Mouse (Mus musculus): ENCODE measurements around the gene Klhl12. TPM values are rescaled to one million over a fixed set of nuclear protein-coding genes. Genes with fewer than 3 reads are reported as not detected.
A peak's percentile ranks its signal among the peaks of the same experiment; 100 is the strongest.
"Not testable (repeated sequence)": the region's sequence is repeated elsewhere in the genome, so short reads cannot be mapped to it uniquely, and the experiment has no call there.

The Klhl12 gene
- total and polyA plus RNA-seq, 2 experiments from 2014 or later: 13.6 to 17.5 TPM

- Histone ChIP-seq H3K27ac (ENCODE audit: low read depth) (no peak overlapping the region), H3K4me3 (ENCODE audit: low read depth, low read length) (no peak overlapping the region), H3K4me2 (ENCODE audit: low read depth, low read length) (no peak overlapping the region), H3K4me1 (ENCODE audit: control insufficient read depth, insufficient read depth) (peaks cover 15% of the 10 kb centered on the region), H3K27me3 (ENCODE audit: control insufficient read depth, insufficient read depth, low read length) (no peaks in the 10 kb centered on the region), H3K36me3 (replicated peaks; ENCODE audit: control insufficient read depth, insufficient read depth, low read length) (peaks cover 64% of the 10 kb centered on the region), H3K9me3 (replicated peaks; ENCODE audit: control insufficient read depth, low read length) (no peaks in the 10 kb centered on the region), H3K9ac (replicated peaks; ENCODE audit: low read depth, low read length) (no peak overlapping the region)
- ATAC-seq (ENCODE audit: insufficient read depth, low read depth) (no peak), DNase-seq (ENCODE audit: low spot score) (no peak)
- WGBS: 66% methylated on average over 10 of the region's 10 CpGs
- TF ChIP-seq EP300 (IDR thresholded peaks at IDR 0.05; ENCODE audit: low read depth) (no peak), CTCF (IDR thresholded peaks at IDR 0.05; ENCODE audit: low read depth) (no peak)
These were observed 31.4 kb upstream of the Klhl12 start for GRCm38 (mm10) chr1:134423911-134424310.

- Histone ChIP-seq H3K27me3 (ENCODE audit: control insufficient read depth, insufficient read depth, low read length) (no peaks in the 10 kb centered on the region), H3K4me2 (ENCODE audit: low read depth, low read length) (no peak overlapping the region), H3K9ac (replicated peaks; ENCODE audit: low read depth, low read length) (no peak overlapping the region), H3K36me3 (replicated peaks; ENCODE audit: control insufficient read depth, insufficient read depth, low read length) (peaks cover 84% of the 10 kb centered on the region), H3K9me3 (replicated peaks; ENCODE audit: control insufficient read depth, low read length) (no peaks in the 10 kb centered on the region), H3K27ac (ENCODE audit: low read depth) (no peak overlapping the region), H3K4me3 (ENCODE audit: low read depth, low read length) (no peak overlapping the region), H3K4me1 (ENCODE audit: control insufficient read depth, insufficient read depth) (no peaks in the 10 kb centered on the region)
- 27% methylated on average over 5 of the region's 5 CpGs for WGBS
- ATAC-seq (ENCODE audit: insufficient read depth, low read depth) (no peak), DNase-seq (ENCODE audit: low spot score) (no peak)
- TF ChIP-seq EP300 (IDR thresholded peaks at IDR 0.05; ENCODE audit: low read depth) (no peak), CTCF (IDR thresholded peaks at IDR 0.05; ENCODE audit: low read depth) (no peak)
These were observed 29.0 kb upstream of the Klhl12 start for GRCm38 (mm10) chr1:134426289-134426688.

GRCm38 (mm10) chr1:134433002-134433401 lies 22.3 kb upstream of the Klhl12 start:
- Histone ChIP-seq H3K27ac (ENCODE audit: low read depth) (no peak overlapping the region), H3K4me3 (ENCODE audit: low read depth, low read length) (no peak overlapping the region), H3K27me3 (ENCODE audit: control insufficient read depth, insufficient read depth, low read length) (no peaks in the 10 kb centered on the region), H3K4me1 (ENCODE audit: control insufficient read depth, insufficient read depth) (no peaks in the 10 kb centered on the region), H3K9me3 (replicated peaks; ENCODE audit: control insufficient read depth, low read length) (no peaks in the 10 kb centered on the region), H3K36me3 (replicated peaks; ENCODE audit: control insufficient read depth, insufficient read depth, low read length) (peaks cover 51% of the 10 kb centered on the region), H3K4me2 (ENCODE audit: low read depth, low read length) (no peak overlapping the region), H3K9ac (replicated peaks; ENCODE audit: low read depth, low read length) (no peak overlapping the region)
- no peak for TF ChIP-seq EP300 (IDR thresholded peaks at IDR 0.05; ENCODE audit: low read depth)
- no peak for TF ChIP-seq CTCF (IDR thresholded peaks at IDR 0.05; ENCODE audit: low read depth)
- no peak for ATAC-seq (ENCODE audit: insufficient read depth, low read depth)
- no peak for DNase-seq (ENCODE audit: low spot score)
- WGBS: 82% methylated on average over 10 of the region's 10 CpGs

GRCm38 (mm10) chr1:134433473-134433872 lies 21.9 kb upstream of the Klhl12 start:
- Histone ChIP-seq H3K4me1 (ENCODE audit: control insufficient read depth, insufficient read depth) (no peaks in the 10 kb centered on the region), H3K4me2 (ENCODE audit: low read depth, low read length) (no peak overlapping the region), H3K9me3 (replicated peaks; ENCODE audit: control insufficient read depth, low read length) (no peaks in the 10 kb centered on the region), H3K27me3 (ENCODE audit: control insufficient read depth, insufficient read depth, low read length) (no peaks in the 10 kb centered on the region), H3K27ac (ENCODE audit: low read depth) (no peak overlapping the region), H3K4me3 (ENCODE audit: low read depth, low read length) (no peak overlapping the region), H3K9ac (replicated peaks; ENCODE audit: low read depth, low read length) (no peak overlapping the region), H3K36me3 (replicated peaks; ENCODE audit: control insufficient read depth, insufficient read depth, low read length) (peaks cover 46% of the 10 kb centered on the region)
- no peak for DNase-seq (ENCODE audit: low spot score)
- TF ChIP-seq CTCF (IDR thresholded peaks at IDR 0.05; ENCODE audit: low read depth) (no peak), EP300 (IDR thresholded peaks at IDR 0.05; ENCODE audit: low read depth) (no peak)
- ATAC-seq (ENCODE audit: insufficient read depth, low read depth): no peak
- 86% methylated on average over 4 of the region's 4 CpGs for WGBS

- no peak for DNase-seq (ENCODE audit: low spot score)
- no peaks in the 10 kb centered on the region for H3K9me3 ChIP-seq (replicated peaks; ENCODE audit: control insufficient read depth, low read length)
- peaks cover 28% of the 10 kb centered on the region for H3K36me3 ChIP-seq (replicated peaks; ENCODE audit: control insufficient read depth, insufficient read depth, low read length)
- WGBS: 36% methylated on average over 4 of the region's 4 CpGs
- H3K9ac ChIP-seq (replicated peaks; ENCODE audit: low read depth, low read length): no peak overlapping the region
- H3K4me2 ChIP-seq (ENCODE audit: low read depth, low read length): no peak overlapping the region
- ATAC-seq (ENCODE audit: insufficient read depth, low read depth): no peak
- TF ChIP-seq CTCF (IDR thresholded peaks at IDR 0.05; ENCODE audit: low read depth) (peak; percentile 28; the same call in 1 of the 2 replicates), EP300 (IDR thresholded peaks at IDR 0.05; ENCODE audit: low read depth) (no peak)
- H3K27ac ChIP-seq (ENCODE audit: low read depth): no peak overlapping the region
- no peaks in the 10 kb centered on the region for H3K27me3 ChIP-seq (ENCODE audit: control insufficient read depth, insufficient read depth, low read length)
- H3K4me1 ChIP-seq (ENCODE audit: control insufficient read depth, insufficient read depth): no peaks in the 10 kb centered on the region
- H3K4me3 ChIP-seq (ENCODE audit: low read depth, low read length): no peak overlapping the region
These were observed 19.9 kb upstream of the Klhl12 start for GRCm38 (mm10) chr1:134435414-134435813.

GRCm38 (mm10) chr1:134440437-134440836 lies 14.9 kb upstream of the Klhl12 start:
- Histone ChIP-seq H3K4me2 (ENCODE audit: low read depth, low read length) (no peak overlapping the region), H3K4me3 (ENCODE audit: low read depth, low read length) (no peak overlapping the region), H3K9ac (replicated peaks; ENCODE audit: low read depth, low read length) (no peak overlapping the region), H3K4me1 (ENCODE audit: control insufficient read depth, insufficient read depth) (no peaks in the 10 kb centered on the region), H3K36me3 (replicated peaks; ENCODE audit: control insufficient read depth, insufficient read depth, low read length) (no peaks in the 10 kb centered on the region), H3K9me3 (replicated peaks; ENCODE audit: control insufficient read depth, low read length) (no peaks in the 10 kb centered on the region), H3K27me3 (ENCODE audit: control insufficient read depth, insufficient read depth, low read length) (no peaks in the 10 kb centered on the region), H3K27ac (ENCODE audit: low read depth) (no peak overlapping the region)
- TF ChIP-seq CTCF (IDR thresholded peaks at IDR 0.05; ENCODE audit: low read depth): no peak
- no peak for TF ChIP-seq EP300 (IDR thresholded peaks at IDR 0.05; ENCODE audit: low read depth)
- DNase-seq (ENCODE audit: low spot score): no peak
- no peak for ATAC-seq (ENCODE audit: insufficient read depth, low read depth)
- WGBS: 75% methylated on average over 6 of the region's 6 CpGs

GRCm38 (mm10) chr1:134441737-134442136 lies 13.6 kb upstream of the Klhl12 start:
- H3K36me3 ChIP-seq (replicated peaks; ENCODE audit: control insufficient read depth, insufficient read depth, low read length); H3K4me2 ChIP-seq (ENCODE audit: low read depth, low read length); ATAC-seq (ENCODE audit: insufficient read depth, low read depth); H3K27me3 ChIP-seq (ENCODE audit: control insufficient read depth, insufficient read depth, low read length); H3K4me1 ChIP-seq (ENCODE audit: control insufficient read depth, insufficient read depth); H3K27ac ChIP-seq (ENCODE audit: low read depth); DNase-seq (ENCODE audit: low spot score); H3K9ac ChIP-seq (replicated peaks; ENCODE audit: low read depth, low read length); H3K9me3 ChIP-seq (replicated peaks; ENCODE audit: control insufficient read depth, low read length); H3K4me3 ChIP-seq (ENCODE audit: low read depth, low read length): not testable (repeated sequence)
- WGBS: 87% methylated on average over 6 of the region's 10 CpGs

Data from heart, postnatal 0 days (tissue).